Mouse (Mus musculus): ENCODE data around the gene Qprt. TPM values are rescaled to one million over a fixed set of nuclear protein-coding genes. Genes with fewer than 3 reads are reported as not detected.

Qprt gene
- polyA plus RNA-seq, 2 experiments = 4.3 to 6.0 TPM

DNA sequence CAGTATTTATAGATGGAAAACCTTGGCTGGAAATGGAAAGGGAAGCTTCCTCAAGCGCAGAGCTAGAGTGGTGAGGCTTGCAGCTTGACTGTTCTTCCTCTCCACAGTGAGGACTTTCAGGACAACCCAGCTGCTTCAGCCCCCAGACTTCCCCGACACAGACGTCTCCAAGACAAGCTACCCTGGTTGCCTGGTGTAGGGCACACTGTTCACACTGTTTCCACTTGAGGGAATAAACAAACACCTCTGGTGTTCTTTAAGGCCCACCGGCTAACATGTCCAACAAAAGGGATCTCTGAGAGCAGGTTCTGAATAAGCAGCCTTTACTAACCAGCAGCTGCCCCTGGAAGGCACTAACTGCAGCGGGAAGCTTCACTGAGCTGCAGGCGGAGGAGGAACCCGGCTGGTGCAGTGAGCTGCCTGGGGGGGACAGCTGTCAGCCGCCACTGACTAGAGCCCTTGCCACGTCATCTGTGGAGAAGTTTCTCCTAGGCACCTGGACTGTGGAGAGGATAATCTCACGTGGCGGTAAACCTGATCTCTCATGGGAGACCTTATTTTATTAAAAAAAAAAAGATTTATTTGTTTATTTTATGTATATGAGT, 5.6 kb downstream of the Qprt start:
- no peak; the same call in 1 of the 2 replicates for ATAC-seq (ENCODE audit: low FRiP score, low read depth)
- TF ChIP-seq POLR2A (IDR thresholded peaks at IDR 0.05; ENCODE audit: borderline replicate concordance, extremely low read depth, insufficient read depth, insufficient read length) = no peak
- no peaks in the 10 kb centered on the region for H3K9me3 ChIP-seq (ENCODE audit: control insufficient read depth, low read length)
- 58% methylated on average over 11 of the region's 11 CpGs for WGBS
- peaks cover 9% of the 10 kb centered on the region for H3K4me1 ChIP-seq (ENCODE audit: control insufficient read depth, insufficient read depth, low read length)
- H3K27me3 ChIP-seq (ENCODE audit: control insufficient read depth, insufficient read depth, low read length) = peaks cover 14% of the 10 kb centered on the region
- H3K27ac ChIP-seq (replicated peaks; ENCODE audit: low read depth, low read length) = no peak overlapping the region
- no peak overlapping the region for H3K4me2 ChIP-seq (replicated peaks; ENCODE audit: low read depth, low read length, severe bottlenecking)
- H3K4me3 ChIP-seq (replicated peaks; ENCODE audit: low read length) = no peak overlapping the region
- no peak overlapping the region for H3K9ac ChIP-seq (ENCODE audit: low read depth, low read length, severe bottlenecking)
- DNase-seq (ENCODE audit: low spot score) = no peak
- H3K36me3 ChIP-seq (ENCODE audit: control insufficient read depth, insufficient read depth, low read length) = no peaks in the 10 kb centered on the region

DNA sequence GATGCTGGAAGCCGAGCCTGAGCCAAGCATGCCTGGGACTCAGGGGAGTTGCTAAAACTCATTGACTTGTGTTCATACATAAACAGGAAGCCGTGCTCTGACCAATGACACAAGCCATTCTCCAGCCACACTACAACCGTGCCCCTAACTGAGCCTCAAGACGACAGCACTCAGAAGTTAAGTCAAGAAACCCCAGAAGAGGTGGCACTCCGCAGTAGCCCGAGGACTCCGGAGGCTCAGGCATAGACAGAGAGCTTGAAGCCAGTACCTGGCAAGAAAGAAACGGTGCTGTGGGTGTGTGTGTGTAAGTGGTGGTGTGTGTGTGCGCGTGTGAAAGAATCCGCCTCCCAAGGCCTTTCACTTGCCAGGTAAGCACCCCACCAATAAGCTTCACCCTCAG, 7.1 kb downstream of the Qprt start:
- H3K9ac ChIP-seq (ENCODE audit: low read depth, low read length, severe bottlenecking) = no peak overlapping the region
- H3K4me1 ChIP-seq (ENCODE audit: control insufficient read depth, insufficient read depth, low read length) = peaks cover 7% of the 10 kb centered on the region
- no peaks in the 10 kb centered on the region for H3K36me3 ChIP-seq (ENCODE audit: control insufficient read depth, insufficient read depth, low read length)
- H3K4me3 ChIP-seq (replicated peaks; ENCODE audit: low read length) = no peak overlapping the region
- WGBS = 84% methylated on average over 11 of the region's 11 CpGs
- TF ChIP-seq POLR2A (IDR thresholded peaks at IDR 0.05; ENCODE audit: borderline replicate concordance, extremely low read depth, insufficient read depth, insufficient read length) = no peak
- ATAC-seq (ENCODE audit: low FRiP score, low read depth) (no peak), DNase-seq (ENCODE audit: low spot score) (no peak)
- no peaks in the 10 kb centered on the region for H3K9me3 ChIP-seq (ENCODE audit: control insufficient read depth, low read length)
- H3K27ac ChIP-seq (replicated peaks; ENCODE audit: low read depth, low read length) = no peak overlapping the region
- no peak overlapping the region for H3K4me2 ChIP-seq (replicated peaks; ENCODE audit: low read depth, low read length, severe bottlenecking)
- no peaks in the 10 kb centered on the region for H3K27me3 ChIP-seq (ENCODE audit: control insufficient read depth, insufficient read depth, low read length)

DNA sequence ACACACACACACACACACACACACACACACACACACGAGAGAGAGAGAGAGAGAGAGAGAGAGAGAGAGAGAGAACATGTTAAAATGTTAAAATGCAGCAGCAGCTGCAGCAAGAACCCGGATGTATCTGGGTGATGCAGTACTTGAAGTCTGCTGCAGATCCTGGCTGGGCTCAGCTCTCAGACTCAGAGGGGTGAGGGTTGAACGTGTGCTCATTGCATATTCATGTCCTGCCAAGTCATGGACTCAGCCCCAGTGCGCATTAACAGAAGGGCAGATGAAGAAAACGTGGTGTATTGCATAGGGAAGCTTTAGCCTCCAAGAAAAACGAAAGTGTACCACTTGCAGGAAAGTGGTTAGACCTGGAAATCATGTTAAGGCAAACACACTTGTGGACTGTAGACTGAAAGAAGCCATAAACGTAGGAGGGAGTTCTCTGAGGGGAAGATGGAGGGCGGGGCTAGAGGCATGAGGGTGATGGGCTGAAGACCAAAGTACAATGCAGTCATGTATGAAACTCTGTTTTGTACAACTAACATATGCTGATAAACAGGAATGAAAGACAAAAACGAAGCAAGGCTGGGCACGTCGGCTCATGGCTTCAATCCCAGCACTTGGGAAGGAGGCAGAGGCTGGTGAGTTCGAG, 8.3 kb downstream of the Qprt start:
- Histone ChIP-seq H3K4me2 (replicated peaks; ENCODE audit: low read depth, low read length, severe bottlenecking) (no peak overlapping the region), H3K36me3 (ENCODE audit: control insufficient read depth, insufficient read depth, low read length) (no peaks in the 10 kb centered on the region), H3K27ac (replicated peaks; ENCODE audit: low read depth, low read length) (no peak overlapping the region), H3K4me3 (replicated peaks; ENCODE audit: low read length) (no peak overlapping the region), H3K9me3 (ENCODE audit: control insufficient read depth, low read length) (no peaks in the 10 kb centered on the region), H3K4me1 (ENCODE audit: control insufficient read depth, insufficient read depth, low read length) (peaks cover 7% of the 10 kb centered on the region), H3K27me3 (ENCODE audit: control insufficient read depth, insufficient read depth, low read length) (no peaks in the 10 kb centered on the region), H3K9ac (ENCODE audit: low read depth, low read length, severe bottlenecking) (no peak overlapping the region)
- WGBS = 51% methylated on average over 12 of the region's 12 CpGs
- ATAC-seq (ENCODE audit: low FRiP score, low read depth) (no peak), DNase-seq (ENCODE audit: low spot score) (peak; percentile 38)
- no peak for TF ChIP-seq POLR2A (IDR thresholded peaks at IDR 0.05; ENCODE audit: borderline replicate concordance, extremely low read depth, insufficient read depth, insufficient read length)

DNA sequence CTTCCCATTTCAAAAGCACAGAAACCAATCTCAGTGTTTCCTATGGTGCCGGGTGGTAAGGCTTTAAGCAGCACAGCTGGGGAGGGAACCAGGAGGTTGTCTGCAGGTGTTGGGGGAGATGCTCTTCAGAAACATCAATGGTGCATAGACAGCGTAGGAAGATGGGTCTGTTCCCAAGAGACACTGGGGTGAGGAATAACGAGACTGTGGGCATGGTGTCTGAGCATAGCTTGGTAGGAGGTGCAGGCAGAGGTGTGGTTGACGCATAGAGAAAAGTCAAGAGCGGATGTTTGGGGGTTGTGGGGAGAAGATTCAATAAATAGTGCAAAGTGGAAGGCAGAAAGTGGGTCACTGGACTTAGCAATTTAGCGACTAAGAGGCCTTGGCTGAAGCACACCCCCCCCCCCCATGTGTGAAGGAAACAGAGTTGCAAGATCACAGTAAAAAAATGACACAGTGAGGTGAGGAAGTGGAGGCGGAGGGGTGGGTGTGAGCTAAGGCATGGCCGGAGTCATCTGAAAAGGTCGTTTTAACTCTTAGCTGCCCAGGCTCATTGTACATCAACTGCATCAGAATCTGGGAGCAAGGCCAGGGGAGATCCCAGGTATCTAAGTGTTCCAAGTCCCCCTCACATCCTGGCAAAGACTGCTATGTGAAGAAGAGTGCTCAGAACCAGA, 9.0 kb downstream of the Qprt start:
- H3K4me1 ChIP-seq (ENCODE audit: control insufficient read depth, insufficient read depth, low read length) = peaks cover 7% of the 10 kb centered on the region
- no peak for TF ChIP-seq POLR2A (IDR thresholded peaks at IDR 0.05; ENCODE audit: borderline replicate concordance, extremely low read depth, insufficient read depth, insufficient read length)
- no peaks in the 10 kb centered on the region for H3K27me3 ChIP-seq (ENCODE audit: control insufficient read depth, insufficient read depth, low read length)
- ATAC-seq (ENCODE audit: low FRiP score, low read depth) (no peak), DNase-seq (ENCODE audit: low spot score) (no peak)
- 36% methylated on average over 9 of the region's 9 CpGs for whole genome bisulfite sequencing
- H3K27ac ChIP-seq (replicated peaks; ENCODE audit: low read depth, low read length) = no peak overlapping the region
- H3K4me3 ChIP-seq (replicated peaks; ENCODE audit: low read length) = no peak overlapping the region
- H3K9me3 ChIP-seq (ENCODE audit: control insufficient read depth, low read length) = no peaks in the 10 kb centered on the region
- no peaks in the 10 kb centered on the region for H3K36me3 ChIP-seq (ENCODE audit: control insufficient read depth, insufficient read depth, low read length)
- no peak overlapping the region for H3K4me2 ChIP-seq (replicated peaks; ENCODE audit: low read depth, low read length, severe bottlenecking)
- no peak overlapping the region for H3K9ac ChIP-seq (ENCODE audit: low read depth, low read length, severe bottlenecking)

DNA sequence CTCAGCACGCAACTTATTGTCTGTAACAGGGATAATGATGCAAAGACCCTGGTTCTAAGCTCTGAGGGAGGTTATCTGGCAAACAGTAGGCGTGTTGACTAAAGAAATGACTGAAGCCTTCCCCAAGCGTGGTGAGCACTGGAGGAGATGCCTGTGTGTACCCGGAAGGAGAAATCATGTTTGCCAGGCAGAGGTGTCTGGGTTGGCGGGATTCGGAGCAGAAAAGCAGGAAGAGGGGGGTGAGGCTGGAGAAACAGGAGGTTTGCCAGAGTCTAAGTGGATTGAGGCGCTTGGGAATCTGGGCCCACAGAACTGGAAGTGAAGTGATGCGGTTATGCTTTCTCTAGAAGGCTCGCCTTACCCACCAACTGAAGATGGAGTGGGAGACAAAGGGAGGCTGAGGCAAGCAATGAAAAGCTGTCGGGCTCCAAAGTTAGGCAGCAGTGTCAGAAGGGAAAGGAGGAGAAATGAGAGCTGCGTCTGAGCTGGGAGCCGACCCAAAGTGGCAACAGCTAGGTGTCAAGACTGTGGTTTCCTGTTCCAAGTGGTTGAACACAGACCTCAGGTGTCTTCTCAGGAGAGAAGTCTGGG, 9.7 kb downstream of the Qprt start:
- Histone ChIP-seq H3K9ac (ENCODE audit: low read depth, low read length, severe bottlenecking) (no peak overlapping the region), H3K9me3 (ENCODE audit: control insufficient read depth, low read length) (no peaks in the 10 kb centered on the region), H3K4me3 (replicated peaks; ENCODE audit: low read length) (no peak overlapping the region), H3K4me2 (replicated peaks; ENCODE audit: low read depth, low read length, severe bottlenecking) (no peak overlapping the region), H3K27ac (replicated peaks; ENCODE audit: low read depth, low read length) (no peak overlapping the region), H3K36me3 (ENCODE audit: control insufficient read depth, insufficient read depth, low read length) (no peaks in the 10 kb centered on the region), H3K27me3 (ENCODE audit: control insufficient read depth, insufficient read depth, low read length) (no peaks in the 10 kb centered on the region), H3K4me1 (ENCODE audit: control insufficient read depth, insufficient read depth, low read length) (no peaks in the 10 kb centered on the region; the same call in 1 of the 2 replicates)
- no peak for TF ChIP-seq POLR2A (IDR thresholded peaks at IDR 0.05; ENCODE audit: borderline replicate concordance, extremely low read depth, insufficient read depth, insufficient read length)
- no peak for DNase-seq (ENCODE audit: low spot score)
- ATAC-seq (ENCODE audit: low FRiP score, low read depth) = no peak
- 74% methylated on average over 12 of the region's 12 CpGs for WGBS

Data from limb, embryonic 14.5 days (tissue).